Mouse (Mus musculus) thymus, adult 2 months (tissue): ENCODE measurements around the gene S100a8. TPM values are rescaled to one million over a fixed set of nuclear protein-coding genes. Genes with fewer than 3 reads are reported as not detected.

ENCODE experiments used
- DNase-seq: peaks from one replicate; pipeline ENCODE4 v3.0.0; 2021
- H3K27ac ChIP-seq: fragments of 200-500 bp; 2 replicates; pipeline ENCODE4 v1.5.1; 2012; ENCODE audit warnings: low read length, control low read depth; ENCODE audit not compliant: control insufficient read depth, insufficient read depth
- H3K27me3 ChIP-seq: fragments of 200-500 bp; 2 replicates; pipeline ENCODE4 v1.6.1; 2012; ENCODE audit warnings: mild to moderate bottlenecking, low read length, moderate library complexity, mixed read lengths; ENCODE audit not compliant: control insufficient read depth, insufficient read depth
- H3K36me3 ChIP-seq: fragments of 200-500 bp; 2 replicates; pipeline ENCODE4 v1.6.1; 2012; ENCODE audit warnings: mild to moderate bottlenecking, low read length, moderate library complexity; ENCODE audit not compliant: control insufficient read depth, insufficient read depth
- H3K4me1 ChIP-seq: fragments of 200-500 bp; replicated peaks from 2 replicates; pipeline ENCODE4 v1.6.1; 2012; ENCODE audit warnings: low read length; ENCODE audit not compliant: control insufficient read depth, insufficient read depth
- H3K4me3 ChIP-seq: fragments of 200-500 bp; 2 replicates; pipeline ENCODE4 v1.5.1; 2012; ENCODE audit warnings: mild to moderate bottlenecking, low read length, control low read depth, moderate library complexity; ENCODE audit not compliant: control insufficient read depth, insufficient read depth
- CTCF ChIP-seq: fragments of 200-500 bp; IDR thresholded peaks from 2 replicates; pipeline ENCODE4 v1.5.1; 2012; ENCODE audit warnings: mild to moderate bottlenecking, control low read depth, low read length, moderate library complexity, borderline replicate concordance; ENCODE audit not compliant: control insufficient read depth, poor library complexity, insufficient read depth; ENCODE audit errors: extremely low read depth
- POLR2A ChIP-seq: fragments of 200-500 bp; IDR thresholded peaks from 2 replicates; pipeline ENCODE4 v1.6.1; 2012; ENCODE audit warnings: mild to moderate bottlenecking, low read length, control low read depth, moderate library complexity; ENCODE audit not compliant: control insufficient read depth, poor library complexity, insufficient read depth; ENCODE audit errors: extremely low read depth
- WGBS: fragments of 180-500 bp; shearing (Covaris S2); methylation state at CpG from one replicate; pipeline ENCODE4 v1.1.7; 2018; 5-methylcytosine and 5-hydroxymethylcytosine counted together
- polyA plus RNA-seq: library from polyadenylated mRNA; depleted of rRNA; stranded (reverse); fragments of >200 nt; gene quantifications from 2 replicates; pipeline ENCODE4 v1.2.3, GENCODE M21; 2012

The S100a8 gene
- polyA plus RNA-seq, 1 experiment: 13.3 TPM

DNA sequence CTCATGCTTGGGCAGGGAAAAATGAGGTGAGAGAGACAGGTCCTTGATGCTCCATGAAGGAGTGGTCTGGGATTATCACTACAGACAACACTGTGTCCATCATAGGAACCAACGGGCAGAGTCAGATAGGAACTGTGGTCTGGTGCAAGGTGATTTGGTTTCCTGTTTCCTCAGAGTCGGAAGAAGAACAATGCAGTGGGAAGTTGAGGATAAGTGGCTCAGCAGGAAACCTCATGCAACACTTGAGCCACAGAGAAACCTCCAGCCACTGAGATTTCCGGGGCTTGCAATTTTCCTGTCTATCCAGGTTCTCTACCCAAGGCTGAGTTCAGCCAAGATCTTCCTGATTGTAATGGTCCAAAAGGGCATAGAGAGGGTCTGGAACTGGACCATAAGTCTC is 9.9 kb downstream of the S100a8 start:
- no peak for TF ChIP-seq CTCF
- no peak for TF ChIP-seq POLR2A
- no peak overlapping the region for H3K4me3 ChIP-seq
- no peak for DNase-seq
- WGBS: 6% methylated on average over 3 of the region's 3 CpGs
- H3K27me3 ChIP-seq: no peaks in the 10 kb centered on the region
- H3K27ac ChIP-seq: no peak overlapping the region
- H3K36me3 ChIP-seq: no peaks in the 10 kb centered on the region
- no peaks in the 10 kb centered on the region for H3K4me1 ChIP-seq

DNA sequence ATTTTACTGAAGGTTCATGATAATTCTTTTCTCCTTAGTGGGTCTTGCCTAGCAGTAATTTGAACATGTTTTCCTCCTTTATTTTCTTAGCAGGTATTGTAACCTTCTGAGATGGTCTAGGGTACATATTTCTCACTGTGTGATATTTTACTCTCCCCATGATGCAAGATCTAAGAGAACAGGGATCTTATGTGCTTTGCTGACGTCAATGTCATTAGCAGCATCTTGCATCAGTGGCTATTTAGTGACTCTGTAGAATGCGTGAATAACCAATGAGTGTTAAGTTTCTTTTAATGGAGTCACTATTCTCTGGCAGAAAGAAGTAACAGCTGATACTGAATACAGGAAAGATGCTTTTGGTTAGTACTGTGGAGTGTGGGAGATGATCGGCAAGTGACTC is 15.2 kb downstream of the S100a8 start:
- Histone ChIP-seq H3K4me1 (no peaks in the 10 kb centered on the region), H3K27ac (no peak overlapping the region), H3K36me3 (no peaks in the 10 kb centered on the region), H3K4me3 (no peak overlapping the region), H3K27me3 (no peaks in the 10 kb centered on the region)
- TF ChIP-seq CTCF: no peak
- no peak for TF ChIP-seq POLR2A
- 95% methylated on average over 3 of the region's 3 CpGs for WGBS
- DNase-seq: no peak

DNA sequence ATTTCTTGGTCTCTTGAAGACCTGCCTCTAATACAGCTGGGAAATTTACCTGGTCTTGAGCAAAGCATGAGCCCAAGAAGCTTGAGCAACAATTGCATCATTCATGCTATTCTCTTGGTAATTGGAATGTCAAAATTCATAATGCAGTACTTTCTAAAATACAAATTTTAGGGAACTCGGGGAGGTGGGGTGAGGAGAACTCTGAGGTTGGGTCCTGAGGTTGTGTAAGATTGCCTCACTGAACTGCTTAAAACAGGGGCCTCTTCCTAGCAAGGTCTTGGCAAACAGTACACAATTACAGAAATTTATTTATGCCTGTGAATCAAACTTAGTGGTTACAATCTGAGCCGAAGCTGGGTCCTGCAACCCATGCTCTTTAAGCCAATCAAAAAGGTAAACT is 18.1 kb downstream of the S100a8 start:
- no peak overlapping the region for H3K4me3 ChIP-seq
- H3K36me3 ChIP-seq: no peaks in the 10 kb centered on the region
- DNase-seq: no peak
- no peaks in the 10 kb centered on the region for H3K4me1 ChIP-seq
- 74% methylated on average over 2 of the region's 2 CpGs for WGBS
- no peak for TF ChIP-seq POLR2A
- no peak for TF ChIP-seq CTCF
- H3K27ac ChIP-seq: no peak overlapping the region
- no peaks in the 10 kb centered on the region for H3K27me3 ChIP-seq

- WGBS: 32% methylated on average over 2 of the region's 2 CpGs
- Histone ChIP-seq H3K36me3 (no peaks in the 10 kb centered on the region), H3K27me3 (no peaks in the 10 kb centered on the region), H3K4me1 (no peaks in the 10 kb centered on the region), H3K27ac (no peak overlapping the region), H3K4me3 (no peak overlapping the region)
- no peak for DNase-seq
- TF ChIP-seq CTCF (no peak), POLR2A (no peak)
These were observed 24.7 kb downstream of the S100a8 start for GRCm38 (mm10) chr3:90693496-90693895.

DNA sequence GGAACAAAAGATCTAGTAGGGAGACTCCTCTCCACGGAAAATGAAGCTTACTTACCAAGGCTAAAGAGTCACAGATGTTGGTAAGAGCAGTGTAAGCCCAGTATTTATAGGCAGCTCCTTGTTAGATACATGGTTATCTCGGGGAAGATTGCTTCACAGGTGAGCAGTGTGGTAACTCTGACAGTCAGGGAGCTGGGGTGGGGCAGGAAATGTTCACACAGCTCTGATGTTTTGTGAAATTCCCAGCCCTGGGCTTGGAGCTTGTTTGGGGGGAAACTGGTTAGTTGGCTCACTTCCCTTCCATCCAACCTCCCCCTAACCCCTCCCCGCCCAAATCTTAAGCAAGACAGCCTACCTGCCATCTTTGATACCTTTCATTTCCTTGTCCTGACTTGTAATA is 26.8 kb downstream of the S100a8 start, which contains the start of gene S100a9:
S100a9 (minus strand) TSS at position 109 of the 400 bp plus-strand sequence.
- Histone ChIP-seq H3K36me3 (no peaks in the 10 kb centered on the region), H3K4me1 (no peaks in the 10 kb centered on the region), H3K4me3 (no peak within 1 kb of the TSS), H3K27me3 (no peaks in the 10 kb centered on the region), H3K27ac (no peak within 1 kb of the TSS)
- WGBS: 62% methylated on average over 3 of the region's 3 CpGs
- TF ChIP-seq POLR2A (no peak), CTCF (no peak)
- DNase-seq: no peak

GRCm38 (mm10) chr3:90702244-90702643 is 33.5 kb downstream of the S100a8 start:
- 93% methylated on average over 2 of the region's 2 CpGs for WGBS
- no peak overlapping the region for H3K4me3 ChIP-seq
- H3K4me1 ChIP-seq: no peaks in the 10 kb centered on the region
- H3K36me3 ChIP-seq: no peaks in the 10 kb centered on the region
- H3K27me3 ChIP-seq: no peaks in the 10 kb centered on the region
- no peak for DNase-seq
- no peak overlapping the region for H3K27ac ChIP-seq
- TF ChIP-seq POLR2A (no peak), CTCF (no peak)
